In the genomic region with DNA sequence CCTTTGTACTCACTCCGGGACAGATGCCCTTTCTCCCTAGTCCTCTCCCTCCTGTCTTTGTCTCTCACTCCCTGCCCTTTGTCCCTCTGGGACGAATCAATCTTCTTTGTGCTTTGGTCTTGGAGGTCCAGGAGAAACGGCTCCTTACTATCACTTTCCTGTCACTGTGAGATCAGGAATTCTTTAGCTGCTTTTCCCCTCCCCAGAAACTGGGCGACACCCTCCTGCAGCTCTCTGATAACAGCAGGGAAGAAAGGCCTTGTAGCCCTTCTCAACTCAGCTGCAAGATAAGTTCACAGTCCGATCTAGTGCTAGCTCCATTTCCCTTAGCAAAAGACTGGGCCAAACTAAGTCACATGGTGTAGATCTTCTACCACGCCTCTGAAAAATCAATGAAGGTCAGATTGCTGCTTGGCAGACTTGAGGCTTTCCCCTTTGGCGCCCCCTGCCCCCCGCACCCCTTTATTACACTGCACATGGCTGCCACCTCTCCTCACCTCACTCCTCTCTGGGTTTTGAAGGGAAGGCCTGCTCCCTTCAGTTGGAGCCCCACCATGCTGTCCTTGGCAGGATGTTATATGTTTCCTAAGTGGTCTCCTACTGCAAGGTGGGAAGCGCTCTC, we compare ENCODE assay signal across 8 mouse cellular contexts. TPM values are rescaled to one million over a fixed set of nuclear protein-coding genes. Genes with fewer than 3 reads are reported as not detected.
DNase-seq lines count a peak whose midpoint lies in the region; ATAC-seq and TF ChIP-seq lines count a peak whose summit lies in the region.

No protein-coding gene starts in this region.

- H3K9me3 ChIP-seq in heart, embryonic 12.5 days (replicated peaks), result no peaks in the 10 kb centered on the region
- no peaks in the 10 kb centered on the region for H3K9me3 ChIP-seq in liver, embryonic 11.5 days (ENCODE audit: control insufficient read depth, low read length)

- peaks cover 22% of the 10 kb centered on the region for H3K4me1 ChIP-seq in heart, embryonic 12.5 days (replicated peaks)
- H3K4me1 ChIP-seq in liver, embryonic 11.5 days (replicated peaks; ENCODE audit: control insufficient read depth, insufficient read depth, low read length), result peaks cover 23% of the 10 kb centered on the region

- no peak overlapping the region for H3ac ChIP-seq in C2C12 (ENCODE audit: control insufficient read depth, insufficient read length, low read depth)

- DNase-seq in heart, adult 11 months, result no peak
- peak; percentile 66 for DNase-seq in embryo, embryonic 11 days
- DNase-seq in liver, embryonic 11.5 days (ENCODE audit: low spot score), result no peak
- peak; percentile 66 for DNase-seq in yolk sac, embryonic 10.5 days (ENCODE audit: low spot score)
- no peak for DNase-seq in cerebellum, adult 9-11 months
- DNase-seq in cerebellum, postnatal 10 days, result no peak

- H3K9ac ChIP-seq in heart, embryonic 12.5 days, result peak overlapping the region; percentile 42
- H3K9ac ChIP-seq in liver, embryonic 11.5 days (ENCODE audit: low read depth, low read length), result peak overlapping the region; percentile 58

- peaks cover 31% of the 10 kb centered on the region for H3K36me3 ChIP-seq in heart, embryonic 12.5 days
- H3K36me3 ChIP-seq in C2C12 (ENCODE audit: control insufficient read depth, insufficient read depth), result peaks cover 6% of the 10 kb centered on the region
- peaks cover 13% of the 10 kb centered on the region for H3K36me3 ChIP-seq in liver, embryonic 11.5 days (ENCODE audit: control insufficient read depth, insufficient read depth, low read length)

- no peaks in the 10 kb centered on the region for H3K79me2 ChIP-seq in C2C12 (ENCODE audit: control insufficient read depth, insufficient read depth)

- peak; percentile 93 for ATAC-seq in heart, embryonic 12.5 days (ENCODE audit: insufficient number of reproducible peaks, low FRiP score)
- ATAC-seq in liver, embryonic 11.5 days (replicated peaks; ENCODE audit: low FRiP score), result peak; percentile 98

- no peaks in the 10 kb centered on the region for H3K27me3 ChIP-seq in heart, embryonic 12.5 days (replicated peaks)
- no peaks in the 10 kb centered on the region for H3K27me3 ChIP-seq in C2C12 (ENCODE audit: control insufficient read depth, insufficient read depth, insufficient read length)
- no peaks in the 10 kb centered on the region for H3K27me3 ChIP-seq in liver, embryonic 11.5 days (replicated peaks; ENCODE audit: control insufficient read depth, insufficient read depth, low read length)

- no peaks in the 10 kb centered on the region for H3K79me3 ChIP-seq in C2C12 (ENCODE audit: low read depth)

- peak overlapping the region; percentile 70 for H3K27ac ChIP-seq in heart, embryonic 12.5 days (ENCODE audit: poor library complexity, severe bottlenecking)
- peak overlapping the region; percentile 88 for H3K27ac ChIP-seq in liver, embryonic 11.5 days (ENCODE audit: low read depth, low read length)

- 0 out of 2 replicates have a peak overlapping the region, but pooled peaks have one; percentile 7 for H3K4me3 ChIP-seq in heart, embryonic 12.5 days
- no peak overlapping the region for H3K4me3 ChIP-seq in C2C12 (ENCODE audit: insufficient read depth, poor library complexity, severe bottlenecking)
- H3K4me3 ChIP-seq in liver, embryonic 11.5 days (ENCODE audit: low read depth, low read length), result peak overlapping the region; percentile 25; the same call in 1 of the 2 replicates

- WGBS in heart, embryonic 12.5 days, result 9% methylated on average over 9 of the region's 9 CpGs
- WGBS in liver, embryonic 11.5 days, result 17% methylated on average over 9 of the region's 9 CpGs

- TF ChIP-seq CTCF in C2C12 (IDR thresholded peaks at IDR 0.05; ENCODE audit: control insufficient read depth, insufficient read depth, insufficient read length), result peak; percentile 12

- H3K4me2 ChIP-seq in heart, embryonic 12.5 days, result peak overlapping the region; percentile 50
- H3K4me2 ChIP-seq in liver, embryonic 11.5 days, result peak overlapping the region; percentile 65

TF ChIP-seq in C2C12, 6 proteins besides CTCF, POLR2A, EP300 and RAD21:
- TF ChIP-seq MYOD1 (IDR thresholded peaks at IDR 0.05; ENCODE audit: control insufficient read depth, insufficient read length, low read depth) (no peak), CEBPB (IDR thresholded peaks at IDR 0.05; ENCODE audit: low read depth) (no peak), USF1 (IDR thresholded peaks at IDR 0.05; ENCODE audit: low read depth) (peak; percentile 32)

RNA-seq across cellular contexts. Expression of a gene that starts 8.9 kb away (rescaled TPM):
- polyA plus RNA-seq in heart, embryonic 12.5 days (2016; fragmentation: Nextera tagmentation; extraction: Ambion mirVana), result 20.0 and 22.5 TPM in 2 replicates
- polyA plus RNA-seq in C2C12 (2012; fragmentation: generic; extraction: Trizol), result 13.3 TPM
- 38.2 and 42.3 TPM in 2 replicates for polyA plus RNA-seq in liver, embryonic 11.5 days (2014; fragmentation: Nextera tagmentation; extraction: Ambion mirVana)

RNA-seq across cellular contexts. Expression of a gene that starts 23.6 kb away (rescaled TPM):
- 0.11 and 0.23 TPM in 2 replicates for polyA plus RNA-seq in heart, embryonic 12.5 days (2016; fragmentation: Nextera tagmentation; extraction: Ambion mirVana)
- polyA plus RNA-seq in C2C12 (2012; fragmentation: generic; extraction: Trizol), result not detected
- polyA plus RNA-seq in liver, embryonic 11.5 days (2014; fragmentation: Nextera tagmentation; extraction: Ambion mirVana), result 2.1 and 3.0 TPM in 2 replicates

RNA-seq across cellular contexts. Expression of a gene that starts 42.4 kb away (rescaled TPM):
- polyA plus RNA-seq in heart, embryonic 12.5 days (2016; fragmentation: Nextera tagmentation; extraction: Ambion mirVana), result 198 and 202 TPM in 2 replicates
- 110 TPM for polyA plus RNA-seq in C2C12 (2012; fragmentation: generic; extraction: Trizol)
- 35.3 and 38.2 TPM in 2 replicates for polyA plus RNA-seq in liver, embryonic 11.5 days (2014; fragmentation: Nextera tagmentation; extraction: Ambion mirVana)

RNA-seq across cellular contexts. Expression of a gene that starts 51.2 kb away (rescaled TPM):
- polyA plus RNA-seq in heart, embryonic 12.5 days (2016; fragmentation: Nextera tagmentation; extraction: Ambion mirVana), result 7.1 and 7.5 TPM in 2 replicates
- 2.1 TPM for polyA plus RNA-seq in C2C12 (2012; fragmentation: generic; extraction: Trizol)
- 3.8 and 4.5 TPM in 2 replicates for polyA plus RNA-seq in liver, embryonic 11.5 days (2014; fragmentation: Nextera tagmentation; extraction: Ambion mirVana)

RNA-seq across cellular contexts. Expression of a gene that starts 51.9 kb away (rescaled TPM):
- 15.3 and 15.7 TPM in 2 replicates for polyA plus RNA-seq in heart, embryonic 12.5 days (2016; fragmentation: Nextera tagmentation; extraction: Ambion mirVana)
- 16.7 TPM for polyA plus RNA-seq in C2C12 (2012; fragmentation: generic; extraction: Trizol)
- polyA plus RNA-seq in liver, embryonic 11.5 days (2014; fragmentation: Nextera tagmentation; extraction: Ambion mirVana), result 15.1 and 15.8 TPM in 2 replicates

Comparison
In these comparisons a context has a peak if more than half of its experiments do, and no peak if none do; other contexts are left out.
1. DNase-seq: peak in embryo, embryonic 11 days (single experiment) and yolk sac, embryonic 10.5 days (single experiment); none in heart, adult 11 months (single experiment), liver, embryonic 11.5 days (single experiment), cerebellum, adult 9-11 months (single experiment) and cerebellum, postnatal 10 days (0 of 2).